Mouse (Mus musculus) heart, postnatal 25 days (tissue): ENCODE results near the gene Efemp2. TPM values are rescaled to one million over a fixed set of nuclear protein-coding genes. Genes with fewer than 3 reads are reported as not detected.
"Not testable (repeated sequence)": the region's sequence is repeated elsewhere in the genome, so short reads cannot be mapped to it uniquely, and the experiment has no call there.

Experiments
- DNase-seq: peaks from one replicate; pipeline ENCODE4 v3.0.0; 2022; ENCODE audit warnings: low spot score
- intact Hi-C: fragments of 180-260 bp; cut with DNase I; formaldehyde crosslinking; loops from one replicate; pipeline ENCODE4 v1.15.1; 2025
- total RNA-seq, 2 experiments: library from RNA; stranded (reverse); gene quantifications; 2 replicates each; pipeline ENCODE4 v1.2.3; 2021

Efemp2 gene
- total RNA-seq, 2 experiments from 2014 or later, result 9.9 to 10.3 TPM

DNA sequence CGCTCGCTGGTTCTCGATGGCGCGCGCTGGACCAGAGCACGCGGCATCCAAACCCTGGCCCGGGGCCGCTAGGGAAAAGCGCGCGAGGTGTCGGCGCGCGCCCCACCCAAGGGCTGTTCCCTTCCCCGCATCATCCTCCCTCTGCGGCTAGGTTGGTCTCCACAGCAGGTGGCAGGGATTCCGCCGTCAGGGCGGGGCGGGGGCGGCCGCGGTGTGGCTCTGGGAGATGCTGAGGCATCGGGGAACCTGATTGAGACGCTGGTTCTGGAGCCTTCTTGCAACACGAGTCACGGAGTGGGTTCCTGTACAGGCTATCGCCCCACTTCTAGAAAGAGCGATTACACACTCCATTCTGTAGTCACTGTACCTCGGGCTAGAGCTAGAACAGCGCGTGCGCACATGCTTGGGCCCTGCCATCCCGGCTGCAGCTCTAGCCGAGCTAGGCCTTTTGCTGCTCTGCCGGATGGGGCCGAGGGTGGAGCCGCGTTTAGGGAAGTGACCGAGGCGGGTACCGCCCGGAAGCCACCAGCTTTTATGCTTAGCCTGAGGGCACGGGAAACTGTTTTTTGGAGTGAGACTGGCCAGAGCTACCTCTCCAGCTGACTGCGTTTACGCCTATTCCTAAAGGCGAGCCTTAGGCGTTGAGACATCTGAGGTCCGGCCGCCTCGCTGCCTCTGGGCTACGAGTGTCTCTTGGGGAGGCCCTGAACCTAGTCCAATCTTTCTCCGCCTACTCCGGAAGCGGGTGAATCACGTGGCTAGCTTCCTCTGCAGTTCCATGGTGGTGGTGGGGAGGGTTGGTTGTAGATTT, 17.3 kb downstream of the Efemp2 start:
- DNase-seq, result peak; percentile 82
- intact Hi-C loops, result loop anchor here (1.0 kb wide), 1 partner anchor 19 kb away; the partner anchor contains the start of gene Snx32

DNA sequence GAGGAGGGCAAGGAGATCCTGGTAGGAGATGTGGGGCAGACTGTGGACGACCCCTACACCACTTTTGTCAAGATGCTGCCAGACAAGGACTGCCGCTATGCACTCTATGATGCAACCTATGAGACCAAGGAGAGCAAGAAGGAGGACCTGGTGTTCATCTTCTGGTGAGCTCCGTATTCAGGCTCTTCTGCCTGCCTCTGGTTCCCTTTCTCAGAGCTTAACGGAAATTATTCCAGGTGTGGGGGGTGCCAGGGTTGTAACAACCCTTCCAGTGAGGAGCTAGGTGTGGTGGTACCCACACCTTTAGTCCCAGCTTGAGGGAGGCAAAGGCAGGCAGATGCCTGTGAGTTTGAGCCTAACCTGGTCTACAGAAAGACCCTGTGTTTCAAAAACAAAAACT, 18.9 kb downstream of the Efemp2 start:
- no peak for DNase-seq
- intact Hi-C loops, result no loop called here

DNA sequence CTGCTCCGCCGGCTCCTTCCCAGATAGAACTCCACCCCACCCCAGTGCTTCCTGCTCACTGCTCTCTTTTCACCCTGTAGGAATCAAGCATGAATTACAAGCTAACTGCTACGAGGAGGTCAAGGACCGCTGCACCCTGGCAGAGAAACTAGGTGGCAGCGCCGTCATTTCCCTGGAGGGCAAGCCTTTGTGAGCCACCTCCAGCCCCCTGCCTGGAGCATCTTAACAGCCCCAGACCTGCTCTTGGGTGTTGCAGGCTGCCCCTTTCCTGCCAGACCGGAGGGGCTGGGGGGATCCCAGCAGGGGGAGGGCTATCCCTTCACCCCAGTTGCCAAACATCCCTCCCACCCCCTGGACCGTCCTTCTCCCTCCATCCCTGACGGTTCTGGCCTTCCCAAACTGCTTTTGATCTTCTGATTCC, 19.6 kb downstream of the Efemp2 start:
- intact Hi-C loops, DNase-seq: not testable (repeated sequence)

DNA sequence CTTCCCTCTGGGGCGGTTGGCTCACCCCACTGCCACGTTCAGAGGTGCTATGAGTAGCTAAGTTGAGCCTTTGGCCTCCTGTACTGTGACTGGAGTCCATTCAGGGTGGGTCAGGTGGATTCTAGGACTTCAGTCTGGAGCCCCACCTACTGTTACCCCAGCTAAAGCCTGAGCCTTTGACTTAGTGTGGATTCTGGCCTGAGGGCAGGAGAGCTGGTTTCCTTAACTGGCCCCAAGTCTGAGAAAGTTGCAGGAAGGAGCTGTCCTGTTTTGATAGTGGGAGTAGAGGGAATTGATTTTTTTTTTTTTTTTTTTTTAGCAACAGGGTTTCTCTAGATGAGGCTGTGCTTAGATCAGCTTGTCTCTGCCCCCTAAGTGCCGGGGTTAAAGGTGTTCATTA, 20.6 kb downstream of the Efemp2 start:
- no peak for DNase-seq
- intact Hi-C loops, result no loop called here

DNA sequence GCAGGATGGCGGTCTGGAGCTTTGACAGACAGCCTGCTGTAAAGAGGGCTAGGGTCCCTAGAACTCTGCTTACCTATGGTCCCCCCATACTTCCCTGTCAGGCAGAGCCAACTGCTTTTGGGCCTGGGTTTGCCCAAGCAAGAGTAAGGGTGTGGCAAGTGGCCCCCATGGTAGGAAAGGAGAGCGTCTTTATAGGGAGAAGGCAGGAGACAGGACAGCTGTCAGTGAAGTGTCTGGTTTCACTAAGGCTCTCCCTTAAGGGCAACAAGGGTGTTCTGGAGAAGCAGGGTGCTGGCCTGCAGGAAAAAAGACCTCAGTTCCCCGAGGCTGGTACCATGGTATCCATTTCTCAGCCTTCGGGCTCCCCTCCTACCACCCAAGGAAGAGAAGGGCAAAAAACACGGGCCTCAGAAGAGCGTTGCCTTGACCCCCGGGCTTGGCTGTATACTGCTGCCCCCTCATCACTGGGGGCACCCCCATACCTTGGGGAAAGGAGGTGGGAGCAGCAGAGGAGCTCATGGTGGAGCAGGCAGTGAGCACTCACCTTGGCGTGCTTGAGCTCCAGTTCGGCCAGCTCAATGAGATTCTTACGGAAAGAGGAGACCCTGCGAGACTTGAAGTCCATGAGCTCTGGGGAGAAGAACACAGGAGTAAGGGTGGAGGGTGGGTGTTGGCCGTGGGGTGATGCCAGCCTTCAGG, 21.7 kb downstream of the Efemp2 start:
- DNase-seq, result no peak
- intact Hi-C loops, result no loop called here

DNA sequence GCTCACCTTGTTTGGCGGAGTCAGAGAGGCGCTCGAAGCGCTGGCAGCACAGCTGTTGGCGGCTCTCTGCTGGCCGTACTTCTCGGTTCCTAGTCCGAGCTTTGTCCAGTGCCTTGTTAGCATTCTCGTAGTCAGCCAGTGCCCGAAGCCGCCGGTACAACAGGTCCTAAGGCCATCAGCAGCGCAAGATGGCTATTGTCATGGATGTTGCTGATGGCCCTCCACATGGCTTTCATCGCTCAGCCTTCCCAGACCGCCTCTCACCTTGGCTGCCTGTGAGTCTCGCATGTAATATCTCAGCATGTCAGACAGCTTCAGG, 22.3 kb downstream of the Efemp2 start:
- intact Hi-C loops, result no loop called here

DNA sequence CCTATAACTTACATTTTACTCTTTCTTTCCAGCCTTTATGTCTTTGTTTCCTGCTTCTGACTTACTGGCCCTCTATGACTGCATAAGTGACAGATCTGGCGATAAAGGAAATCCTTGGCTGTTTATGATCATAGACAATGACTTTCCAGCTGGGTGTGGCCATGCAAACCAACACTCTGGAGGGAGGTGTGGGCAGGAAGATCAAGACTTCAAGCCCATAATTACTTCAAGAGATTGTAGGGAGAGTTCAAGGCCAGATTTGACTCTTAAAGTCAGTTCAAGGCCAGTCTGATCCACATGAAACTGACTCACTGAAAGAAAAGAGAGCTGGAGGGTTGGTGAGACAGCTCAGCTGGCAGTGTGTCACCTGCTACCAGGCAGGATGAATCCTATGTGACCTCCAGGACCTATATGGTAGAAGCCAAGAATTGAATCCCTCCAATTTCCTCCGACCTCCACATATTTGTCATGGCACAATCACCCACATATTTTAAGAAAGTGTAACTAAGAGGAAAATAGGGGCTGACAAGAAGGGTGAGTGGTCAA, 26.6 kb downstream of the Efemp2 start:
- intact Hi-C loops, result no loop called here
- DNase-seq, result no peak

More for the DNA sequence above, 22.3 kb downstream of the Efemp2 start:
- no peak for DNase-seq

DNA sequence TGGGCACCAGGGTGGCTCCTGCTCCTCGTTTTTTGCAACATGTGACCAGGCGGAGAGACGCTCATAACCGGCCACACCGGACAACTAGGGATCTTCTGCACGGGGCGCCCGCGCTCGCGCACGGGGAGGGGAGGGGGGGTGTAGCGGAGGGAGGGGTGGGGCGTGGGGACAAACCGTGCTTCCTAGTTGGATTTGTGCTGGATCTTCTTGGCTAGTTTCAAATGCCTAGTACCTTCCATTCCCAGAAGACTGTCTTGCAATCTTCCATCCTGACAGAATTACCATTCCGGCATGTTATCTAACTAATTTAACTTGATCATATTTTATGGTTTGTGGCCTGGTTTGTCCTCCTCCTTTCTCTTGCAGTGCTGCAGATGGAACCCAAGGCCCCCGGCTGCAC, 29.9 kb downstream of the Efemp2 start, which contains the start of gene 1700020D05Rik:
TSS of gene 1700020D05Rik (minus strand) at position 101 of the 400 bp plus-strand sequence.
- intact Hi-C loops, result no loop called here
- no peak for DNase-seq

DNA sequence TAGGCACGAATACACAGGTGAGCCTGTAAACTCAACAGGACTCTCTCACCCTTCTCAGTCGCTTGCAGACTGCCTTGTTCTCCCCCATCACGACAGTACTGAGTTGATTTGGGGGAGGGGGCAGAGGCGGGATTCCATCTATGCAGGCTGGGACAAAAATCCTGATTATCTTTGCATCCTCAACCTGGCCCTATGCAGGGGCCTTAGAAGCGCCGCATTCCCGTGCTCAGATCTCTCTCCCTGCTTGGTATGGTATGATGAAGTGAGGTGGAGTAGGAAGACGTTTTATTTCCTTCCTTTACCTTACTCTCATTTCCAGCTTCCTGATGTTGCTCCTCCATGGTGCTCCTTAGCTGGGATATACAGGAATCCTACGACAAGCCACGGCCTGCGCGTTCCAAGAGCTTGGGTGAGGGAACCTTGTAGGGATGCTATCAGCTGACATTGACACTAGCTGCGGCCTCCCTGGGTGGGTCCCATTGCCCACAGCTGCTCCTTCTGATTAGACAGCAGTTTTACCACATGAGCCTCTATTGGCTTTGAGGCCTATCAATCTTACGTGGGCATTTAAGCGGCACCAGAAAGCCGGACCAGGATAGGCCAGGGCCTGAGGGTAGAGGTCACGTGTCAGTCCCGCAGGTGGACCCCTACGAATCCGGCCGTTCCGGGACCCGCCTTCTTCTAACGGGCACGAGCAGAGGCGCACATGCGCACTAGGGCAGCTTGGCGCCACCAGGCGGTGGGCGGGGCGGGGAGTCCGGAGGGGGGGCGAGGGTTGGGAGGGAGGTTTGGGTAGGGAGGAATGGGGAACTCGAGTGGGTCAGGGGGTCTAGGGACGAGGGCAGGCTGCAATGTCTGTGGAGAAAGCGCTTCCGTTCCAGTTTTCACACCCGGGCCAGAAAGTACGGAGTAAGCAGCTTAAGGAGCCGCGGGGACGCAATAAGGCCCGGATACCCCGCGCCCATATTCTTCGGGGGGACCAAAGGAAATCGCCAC, 36.6 kb downstream of the Efemp2 start, which contains the start of gene Snx32:
TSS of gene Snx32 (minus strand) at position 508 of the 996 bp plus-strand sequence.
- peak; percentile 97 for DNase-seq
- intact Hi-C loops, result loop anchor here (1.0 kb wide), 1 partner anchor 19 kb away; no protein-coding TSS in a partner anchor

DNA sequence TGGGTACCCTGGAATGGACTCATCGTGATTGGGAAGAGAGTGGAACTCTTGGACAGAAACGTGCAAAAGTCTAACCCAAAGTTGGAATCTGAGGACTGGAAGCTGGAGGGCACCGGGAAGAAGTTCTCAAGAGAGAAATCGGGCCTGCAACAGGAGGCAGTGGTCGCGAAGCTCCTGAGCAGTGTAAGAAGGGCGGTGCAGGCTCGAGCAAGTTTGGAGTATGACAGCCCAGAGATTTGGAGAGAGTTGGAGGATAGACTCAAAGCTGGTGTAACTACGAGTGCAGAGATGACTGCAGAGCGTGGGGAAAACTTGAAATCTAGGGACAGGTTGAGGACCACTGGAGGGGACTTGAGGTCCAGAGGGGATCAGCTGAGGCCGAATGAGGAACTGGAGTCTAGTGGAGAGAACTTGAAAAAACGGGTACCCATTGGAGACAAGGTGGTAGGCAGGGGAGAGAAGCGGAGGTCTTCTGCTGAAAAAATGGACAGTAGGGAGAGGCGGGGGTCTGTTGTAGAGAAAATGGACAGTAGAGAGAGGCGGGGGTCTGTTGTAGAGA, 37.4 kb downstream of the Efemp2 start:
- DNase-seq, result no peak
- intact Hi-C loops, result no loop called here

DNA sequence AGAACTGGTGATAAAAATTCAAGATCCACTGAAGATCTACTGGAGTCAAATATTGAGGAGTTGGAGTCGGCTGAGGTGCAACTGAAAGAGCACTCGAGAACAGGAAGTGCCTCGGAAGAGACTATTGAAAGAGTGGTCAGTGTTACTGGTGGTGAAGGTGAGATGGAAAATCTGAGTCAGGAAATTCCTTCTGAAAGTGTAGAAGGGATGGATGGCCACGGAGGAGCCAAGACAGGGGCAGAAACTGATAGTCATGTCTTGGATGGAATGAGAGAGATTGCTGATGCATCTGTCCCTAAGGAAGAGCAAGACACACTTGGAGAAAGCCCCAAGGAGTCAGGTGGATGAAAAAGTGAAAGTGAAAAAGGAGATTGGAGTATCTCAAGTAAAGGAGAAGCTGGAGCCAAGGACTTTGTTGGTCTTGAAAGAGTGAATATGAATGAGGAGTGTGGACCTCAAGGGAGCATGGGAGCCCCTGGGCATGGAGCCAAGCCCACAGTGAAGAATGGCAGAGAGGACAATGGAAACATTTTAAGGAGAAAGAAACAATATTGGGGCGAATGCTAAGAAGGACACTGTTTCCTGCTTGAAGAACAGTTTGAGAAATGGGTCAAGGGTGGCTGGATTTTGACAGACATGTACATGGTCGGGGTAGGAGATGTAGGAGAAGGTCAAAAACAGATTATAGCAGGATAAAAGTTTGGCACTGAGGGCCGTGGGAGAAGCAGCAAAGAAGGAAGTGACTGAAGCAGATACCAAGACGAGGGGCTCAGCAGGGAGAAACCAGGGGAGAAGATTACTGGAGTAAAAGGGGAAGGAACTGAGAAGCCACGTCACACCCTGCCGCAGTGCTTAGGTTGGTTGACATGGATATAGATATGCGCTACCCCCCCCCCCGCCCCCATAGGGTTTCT, 38.6 kb downstream of the Efemp2 start:
- intact Hi-C loops, result no loop called here
- no peak for DNase-seq

DNA sequence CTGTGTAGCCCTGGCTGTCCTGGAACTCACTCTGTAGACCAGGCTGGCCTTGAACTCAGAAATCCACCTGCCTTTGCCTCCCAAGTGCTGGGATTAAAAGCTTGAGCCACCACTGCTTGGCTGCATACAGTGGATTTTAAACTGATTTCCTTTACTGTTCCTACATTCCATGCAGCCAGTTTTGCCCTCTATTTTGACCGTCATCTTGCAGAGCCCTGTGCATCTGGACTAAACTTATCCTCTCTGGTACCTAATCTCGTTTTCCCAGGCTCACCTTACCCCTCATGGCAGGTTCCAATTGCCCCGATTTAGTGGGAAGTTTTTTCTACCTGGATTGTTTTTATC, 39.2 kb downstream of the Efemp2 start:
- DNase-seq, result no peak
- intact Hi-C loops, result no loop called here

DNA sequence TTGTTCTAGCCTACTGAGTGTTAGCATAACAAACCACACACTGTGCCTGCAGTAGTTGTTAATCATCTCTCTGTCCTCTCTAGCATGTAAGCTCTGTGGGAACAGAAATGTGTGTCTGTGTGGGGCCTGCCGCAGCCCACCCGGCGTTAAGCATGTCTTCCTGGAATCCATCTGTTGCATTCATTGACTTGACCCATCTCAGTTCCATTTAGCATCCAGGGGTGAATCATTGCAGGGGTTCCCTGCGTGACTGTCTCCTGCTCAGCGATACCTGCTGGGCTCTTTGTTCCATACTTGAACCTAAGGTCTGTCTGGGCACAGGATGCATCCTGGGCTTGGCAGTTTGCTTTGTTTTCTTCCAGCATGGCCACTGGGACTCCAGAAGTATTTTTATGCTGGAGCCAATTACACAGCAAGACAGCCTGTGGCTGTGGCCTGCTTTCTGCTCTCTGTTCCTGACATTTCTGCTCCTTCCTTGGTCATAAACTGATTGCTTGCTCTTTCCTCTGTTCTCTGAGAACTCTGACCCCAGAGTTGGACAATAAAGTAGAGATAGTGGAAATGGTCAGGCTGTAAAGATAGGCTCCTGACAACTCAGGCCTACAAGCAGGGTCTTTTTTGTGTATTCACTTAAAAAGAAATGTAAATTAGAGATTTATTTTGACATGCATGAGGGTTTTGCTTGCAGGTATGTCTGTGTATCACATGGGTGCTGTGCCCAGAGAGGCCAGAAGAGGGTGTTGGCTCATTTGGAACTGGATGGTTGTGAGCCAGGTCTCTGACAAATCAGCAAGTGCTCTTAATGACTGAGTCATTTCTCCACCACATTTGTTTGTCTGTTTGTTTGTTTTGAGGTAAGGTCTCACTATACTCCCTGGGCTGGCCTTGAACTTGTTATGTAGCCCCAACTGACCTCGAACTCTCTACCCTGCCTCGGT, 42.4 kb downstream of the Efemp2 start:
- intact Hi-C loops, result no loop called here
- no peak for DNase-seq

DNA sequence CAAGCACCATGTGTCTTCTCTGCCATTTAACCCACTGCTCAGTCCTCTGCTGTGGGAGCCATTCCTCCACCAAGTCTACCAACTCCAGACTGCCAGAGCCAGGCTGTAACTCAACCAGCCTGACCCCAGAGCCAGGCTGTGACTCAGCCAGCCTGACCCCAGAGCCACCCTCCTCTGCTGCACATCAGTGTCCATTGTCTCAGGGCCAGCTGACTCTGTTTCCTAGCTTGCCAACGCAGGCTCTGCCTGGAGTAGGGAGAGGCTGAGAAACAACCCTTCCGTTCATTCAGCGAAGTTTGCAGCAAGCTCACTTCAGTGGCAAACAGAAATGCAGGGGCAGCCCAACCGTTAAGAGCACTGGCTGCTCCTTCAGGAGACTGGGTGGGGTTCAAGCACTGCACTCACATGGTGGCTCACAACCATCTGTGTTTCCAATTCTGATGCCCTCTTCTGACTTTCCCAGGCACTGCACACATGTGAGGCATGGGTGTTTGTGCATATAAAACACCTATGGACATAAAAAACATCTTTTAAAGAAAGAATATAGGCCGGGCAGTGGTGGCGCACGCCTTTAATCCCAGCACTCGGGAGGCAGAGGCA, 43.3 kb downstream of the Efemp2 start:
- DNase-seq, result no peak
- intact Hi-C loops, result no loop called here

DNA sequence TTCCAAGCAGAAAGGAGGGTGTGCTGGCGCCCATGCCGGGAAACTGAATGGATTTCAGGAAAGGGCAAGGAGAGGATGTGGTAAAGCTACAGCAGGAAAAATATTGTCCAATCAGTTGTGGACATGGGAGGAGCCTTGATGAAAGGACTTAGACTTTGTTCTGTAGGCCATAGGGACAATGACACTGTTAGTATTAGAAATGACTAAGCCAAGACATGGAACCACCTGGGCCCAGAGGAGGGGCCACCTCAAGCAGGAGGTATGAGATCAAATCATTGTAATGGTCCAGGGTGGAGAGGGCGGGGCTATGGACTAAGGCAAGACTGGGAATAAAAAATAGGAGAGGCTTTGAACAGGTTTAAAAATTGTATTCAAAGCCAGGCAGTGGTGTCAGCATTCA, 45.0 kb downstream of the Efemp2 start:
- intact Hi-C loops, result no loop called here
- no peak for DNase-seq

DNA sequence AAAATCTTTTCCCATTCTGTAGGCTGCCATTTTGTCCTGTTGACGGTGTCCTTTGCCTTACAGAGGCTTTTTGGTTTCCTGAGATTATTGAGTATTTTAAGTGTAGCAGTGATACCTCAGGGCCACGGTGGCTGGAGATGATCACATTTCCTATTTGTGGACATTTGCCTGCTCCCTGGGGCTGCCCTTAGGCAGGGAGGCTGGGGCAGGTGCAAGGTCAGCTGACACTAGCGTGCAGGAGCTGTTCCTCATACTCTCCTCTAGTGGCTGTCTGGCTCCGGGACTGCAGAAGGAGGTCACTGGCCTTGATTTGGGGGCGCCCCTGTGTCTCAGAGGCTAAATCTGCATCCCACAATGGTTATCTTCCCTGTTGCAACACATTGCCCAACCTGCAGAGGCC, 51.5 kb downstream of the Efemp2 start:
- intact Hi-C loops, result no loop called here
- no peak for DNase-seq
